Mouse (Mus musculus) stomach, embryonic 14.5 days (tissue): ENCODE measurements around the gene Gm21292. TPM values are rescaled to one million over a fixed set of nuclear protein-coding genes. Genes with fewer than 3 reads are reported as not detected.
"Not testable (repeated sequence)": the region's sequence is repeated elsewhere in the genome, so short reads cannot be mapped to it uniquely, and the experiment has no call there.

Source experiments
- ATAC-seq: fragments of 200-750 bp; cut with Nextera tagmentation; 2 replicates; pipeline ENCODE4 v1.8.0; 2017; ENCODE audit warnings: low read depth, moderate TSS enrichment; ENCODE audit not compliant: insufficient number of reproducible peaks, insufficient read depth, low FRiP score
- H3K27ac ChIP-seq: fragments of 300-500 bp; sonication (generic); 2 replicates; pipeline ENCODE4 v1.5.1; 2014; ENCODE audit warnings: mild to moderate bottlenecking, low read length, moderate library complexity, mixed read lengths
- H3K27me3 ChIP-seq: fragments of 300-500 bp; sonication (generic); 2 replicates; pipeline ENCODE4 v1.6.1; 2014; ENCODE audit warnings: low read length, control low read depth, mixed read lengths; ENCODE audit not compliant: control insufficient read depth, insufficient read depth
- H3K36me3 ChIP-seq: fragments of 300-500 bp; sonication (generic); 2 replicates; pipeline ENCODE4 v1.6.1; 2014; ENCODE audit warnings: mild to moderate bottlenecking, control low read depth, low read length, moderate library complexity, mixed read lengths; ENCODE audit not compliant: control insufficient read depth, insufficient read depth
- H3K4me1 ChIP-seq: fragments of 300-500 bp; sonication (generic); 2 replicates; pipeline ENCODE4 v1.6.1; 2014; ENCODE audit warnings: low read length, control low read depth, mixed read lengths; ENCODE audit not compliant: control insufficient read depth, insufficient read depth
- H3K4me2 ChIP-seq: fragments of 300-500 bp; sonication (generic); replicated peaks from 2 replicates; pipeline ENCODE4 v1.6.1; 2014; ENCODE audit warnings: low read depth, low read length, control low read depth
- H3K4me3 ChIP-seq: fragments of 300-500 bp; sonication (generic); 2 replicates; pipeline ENCODE4 v1.5.1; 2014; ENCODE audit warnings: low read depth, low read length, control low read depth
- H3K9ac ChIP-seq: fragments of 300-500 bp; sonication (generic); replicated peaks from 2 replicates; pipeline ENCODE4 v1.6.1; 2014; ENCODE audit warnings: low read depth, mild to moderate bottlenecking, control low read depth, low read length, moderate library complexity, mixed read lengths
- H3K9me3 ChIP-seq: fragments of 300-500 bp; sonication (generic); 2 replicates; pipeline ENCODE4 v1.6.1; 2016; ENCODE audit warnings: low read depth, low read length, control low read depth; ENCODE audit not compliant: control insufficient read depth
- WGBS: fragments of 180-500 bp; shearing (Covaris S2); extraction: QIAGEN DNeasy Blood & Tissue Kit; methylation state at CpG from one replicate; pipeline ENCODE4 v1.1.7; 2014; 5-methylcytosine and 5-hydroxymethylcytosine counted together
- polyA plus RNA-seq: library from polyadenylated mRNA; unstranded; fragments of >200 nt; fragmentation: Nextera tagmentation; extraction: Ambion mirVana; gene quantifications from 2 replicates; pipeline ENCODE4 v1.2.1, GENCODE M21; 2014

Gene Gm21292
- not detected in 2 replicates for polyA plus RNA-seq

DNA sequence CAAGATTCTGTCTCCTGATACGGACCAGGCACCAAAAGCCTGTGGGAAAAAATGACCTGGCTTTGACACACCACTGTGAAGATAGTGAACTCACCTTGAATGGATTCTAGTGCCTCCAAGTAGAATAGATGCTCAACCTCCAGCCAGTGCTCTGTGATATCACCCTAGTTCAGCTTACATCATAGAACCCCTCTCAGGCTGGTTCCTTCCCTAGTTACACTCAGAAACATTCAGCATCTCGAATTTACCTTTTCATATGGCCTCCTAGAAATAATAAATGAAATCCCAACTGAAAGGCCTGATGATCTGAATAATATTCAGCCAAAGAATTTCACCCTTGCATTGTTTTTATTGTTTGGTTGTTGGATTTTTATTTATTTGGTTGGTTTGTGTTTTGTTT, at the start of gene Gm21292:
Gene Gm21292, minus strand, starts transcription at position 101 of the 400 bp plus-strand sequence.
- not testable (repeated sequence) for ATAC-seq, H3K4me1 ChIP-seq, H3K27ac ChIP-seq, H3K4me2 ChIP-seq, H3K9me3 ChIP-seq, H3K36me3 ChIP-seq, H3K27me3 ChIP-seq, H3K4me3 ChIP-seq, H3K9ac ChIP-seq
- no CpG with 5 or more reads among the region's 2 CpGs for WGBS

Other genes with a start within 250 kb of the Gm21292 start
- gene Gm21721, start 68.3 kb upstream of the Gm21292 start, polyA plus RNA-seq: not detected in 2 replicates
- not detected in 2 replicates for gene Gm21812, start 213.3 kb upstream of the Gm21292 start, polyA plus RNA-seq